Comparison of ENCODE assay signal across 17 mouse cellular contexts in the genomic region with DNA sequence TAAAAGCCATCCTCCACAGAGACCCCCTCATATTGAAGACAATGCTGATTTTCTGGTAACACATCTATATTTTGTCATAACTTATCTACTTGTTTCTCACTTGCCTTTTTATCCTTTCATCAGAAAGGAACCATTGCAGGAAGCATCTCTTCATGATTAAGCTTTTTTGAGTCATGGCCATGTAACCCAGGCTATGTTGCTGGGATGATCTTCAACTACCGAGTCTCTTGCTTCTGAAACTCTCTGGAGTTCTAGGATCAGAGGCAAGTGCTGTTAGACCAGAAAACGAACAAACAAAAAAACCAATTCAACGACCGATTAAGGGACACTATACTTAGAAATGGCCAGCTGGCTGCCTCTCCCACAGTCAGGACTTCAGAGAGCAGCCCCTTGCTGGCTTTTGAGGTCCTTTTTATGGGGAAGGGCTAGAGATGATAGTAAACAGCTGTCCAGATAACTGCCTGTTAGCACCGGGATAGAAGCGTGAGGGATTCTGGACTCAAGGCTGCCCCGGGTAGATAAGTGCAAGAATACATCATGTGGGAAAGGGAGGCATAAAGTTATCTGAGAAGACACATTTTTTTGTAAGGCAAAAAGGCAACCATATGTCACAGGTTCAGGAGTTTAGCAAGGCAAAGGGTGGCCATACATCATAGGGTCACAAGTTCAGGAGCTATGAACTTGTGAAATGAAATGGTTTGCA. TPM values are rescaled to one million over a fixed set of nuclear protein-coding genes. Genes with fewer than 3 reads are reported as not detected.
DNase-seq lines count a peak whose midpoint lies in the region; ATAC-seq and TF ChIP-seq lines count a peak whose summit lies in the region.
"Had no signal": no experiment of that assay in that cellular context is flagged by ENCODE, and none has a peak within 500 bp of the region (broad histone marks: within the 10 kb centered on the region; RNA-seq: fewer than 3 reads in every experiment).

No protein-coding gene starts in this region.

- no peaks in the 10 kb centered on the region for H3K27me3 ChIP-seq in heart, embryonic 11.5 days (ENCODE audit: control insufficient read depth, insufficient read depth, low read length)
- H3K27me3 ChIP-seq in lung, embryonic 16.5 days (ENCODE audit: control insufficient read depth, insufficient read depth, low read depth, low read length) = no peaks in the 10 kb centered on the region
- H3K27me3 ChIP-seq in liver, embryonic 14.5 days (ENCODE audit: control insufficient read depth, insufficient read depth, low read length) = no peaks in the 10 kb centered on the region
- H3K27me3 ChIP-seq: embryonic facial prominence, embryonic 12.5 days; limb, embryonic 15.5 days had no signal

- peak; percentile 98 for TF ChIP-seq EP300 in liver, embryonic 14.5 days (IDR thresholded peaks at IDR 0.05; ENCODE audit: low read depth)

- peak overlapping the region; percentile 48 for H3K4me2 ChIP-seq in heart, embryonic 11.5 days
- H3K4me2 ChIP-seq in lung, embryonic 16.5 days (ENCODE audit: low read depth, low read length) = no peak overlapping the region
- H3K4me2 ChIP-seq in liver, embryonic 14.5 days (ENCODE audit: low read depth) = peak overlapping the region; percentile 81
- H3K4me2 ChIP-seq: embryonic facial prominence, embryonic 12.5 days; limb, embryonic 15.5 days; midbrain, embryonic 11.5 days had no signal

- peak overlapping the region; percentile 63 for H3K27ac ChIP-seq in heart, embryonic 11.5 days (ENCODE audit: low read depth, low read length)
- H3K27ac ChIP-seq in lung, embryonic 16.5 days (ENCODE audit: low read length) = no peak overlapping the region
- peak overlapping the region; percentile 99 for H3K27ac ChIP-seq in liver, embryonic 14.5 days
- H3K27ac ChIP-seq: embryonic facial prominence, embryonic 12.5 days; limb, embryonic 15.5 days had no signal

- ATAC-seq in heart, embryonic 11.5 days (replicated peaks; ENCODE audit: insufficient number of reproducible peaks, low FRiP score, low TSS enrichment) = peak; percentile 84
- ATAC-seq in lung, embryonic 16.5 days (ENCODE audit: low read depth) = 0 out of 2 replicates have a peak, but pooled peaks have one; percentile 15
- ATAC-seq in liver, embryonic 14.5 days (ENCODE audit: insufficient read depth) = peak; percentile 98
- ATAC-seq: forebrain, embryonic 16.5 days had no signal

- DNase-seq in heart, postnatal 25 days (ENCODE audit: low spot score) = no peak
- DNase-seq in lung, postnatal 4 days = no peak
- DNase-seq in liver, embryonic 14.5 days (ENCODE audit: low read depth in 3 of 3, low spot score in 3 of 3) = peak; percentile 89 to 92 (median 91)
- no peak for DNase-seq in frontal cortex, postnatal 10 days (ENCODE audit: low spot score in 2 of 2)
- DNase-seq in urinary bladder, postnatal 36 days (ENCODE audit: low spot score in 2 of 2) = no peak
- DNase-seq in urinary bladder, postnatal 4 days (ENCODE audit: low spot score in 2 of 2) = no peak
- DNase-seq: B cell, adult 2 months; cerebellum, adult 11 months had no signal

- H3K9me3 ChIP-seq in heart, embryonic 11.5 days (replicated peaks; ENCODE audit: control insufficient read depth, low read length) = no peaks in the 10 kb centered on the region
- H3K9me3 ChIP-seq in lung, embryonic 16.5 days (ENCODE audit: control insufficient read depth, low read length) = no peaks in the 10 kb centered on the region; the same call in 1 of the 2 replicates
- peaks cover 4% of the 10 kb centered on the region; the same call in 1 of the 2 replicates for H3K9me3 ChIP-seq in liver, embryonic 14.5 days (ENCODE audit: control insufficient read depth, low read length)
- H3K9me3 ChIP-seq: limb, embryonic 15.5 days had no signal

- no peaks in the 10 kb centered on the region for H3K36me3 ChIP-seq in heart, embryonic 11.5 days (ENCODE audit: control insufficient read depth, insufficient read depth, low read length)
- no peaks in the 10 kb centered on the region for H3K36me3 ChIP-seq in lung, embryonic 16.5 days (ENCODE audit: control insufficient read depth, insufficient read depth, low read length)
- H3K36me3 ChIP-seq in liver, embryonic 14.5 days (replicated peaks; ENCODE audit: control insufficient read depth, insufficient read depth, low read depth) = no peaks in the 10 kb centered on the region
- H3K36me3 ChIP-seq: embryonic facial prominence, embryonic 12.5 days; limb, embryonic 15.5 days had no signal

- no peak for TF ChIP-seq CTCF in liver, embryonic 14.5 days (IDR thresholded peaks at IDR 0.05; ENCODE audit: low read depth)

- H3K4me3 ChIP-seq in heart, embryonic 11.5 days (ENCODE audit: low read depth, low read length) = peak overlapping the region; percentile 6; the same call in 1 of the 2 replicates
- no peak overlapping the region for H3K4me3 ChIP-seq in lung, embryonic 16.5 days (ENCODE audit: low read length)
- peak overlapping the region; percentile 53 to 65 for H3K4me3 ChIP-seq in liver, embryonic 14.5 days (ENCODE audit: insufficient read depth in 1 of 2, low read depth in 2 of 2, low read length in 2 of 2)
- H3K4me3 ChIP-seq: embryonic facial prominence, embryonic 12.5 days; limb, embryonic 15.5 days had no signal

- 35% methylated on average over 7 of the region's 7 CpGs for WGBS in heart, embryonic 11.5 days (ENCODE audit: insufficient replicate concordance)
- 59% methylated on average over 7 of the region's 7 CpGs for WGBS in lung, embryonic 16.5 days
- WGBS in liver, embryonic 14.5 days (ENCODE audit: insufficient replicate concordance) = 10% methylated on average over 7 of the region's 7 CpGs

- no peak overlapping the region for H3K9ac ChIP-seq in heart, embryonic 11.5 days (ENCODE audit: low read depth, low read length)
- H3K9ac ChIP-seq in lung, embryonic 16.5 days (ENCODE audit: low read length) = no peak overlapping the region
- H3K9ac ChIP-seq in liver, embryonic 14.5 days (replicated peaks) = peak overlapping the region; percentile 75
- H3K9ac ChIP-seq: embryonic facial prominence, embryonic 12.5 days; limb, embryonic 15.5 days had no signal

- intact Hi-C loops in heart, postnatal 25 days (cut with DNase I) = no loop called here

- H3K4me1 ChIP-seq in heart, embryonic 11.5 days (ENCODE audit: control insufficient read depth, insufficient read depth, low read length) = no peaks in the 10 kb centered on the region
- no peaks in the 10 kb centered on the region for H3K4me1 ChIP-seq in lung, embryonic 16.5 days (replicated peaks; ENCODE audit: control insufficient read depth, insufficient read depth, low read length)
- H3K4me1 ChIP-seq in liver, embryonic 14.5 days (replicated peaks; ENCODE audit: control insufficient read depth in 2 of 2, insufficient read depth in 2 of 2, low read length in 1 of 2) = peaks cover 20 to 21% of the 10 kb centered on the region in 2 experiments
- H3K4me1 ChIP-seq: embryonic facial prominence, embryonic 12.5 days; limb, embryonic 15.5 days had no signal

RNA-seq across cellular contexts. Expression of gene Msmb, which starts 4.1 kb away (rescaled TPM):
- not detected in 2 replicates for polyA plus RNA-seq in heart, embryonic 11.5 days (2014; fragmentation: Nextera tagmentation; extraction: Ambion mirVana)
- total RNA-seq in heart, postnatal 25 days (2021) = not detected
- polyA plus RNA-seq in lung, embryonic 16.5 days (2015; fragmentation: Nextera tagmentation; extraction: Ambion mirVana) = not detected in 2 replicates
- 0.13 and 0.19 TPM in 2 replicates for polyA plus RNA-seq in liver, embryonic 14.5 days (2012; rRNA removed)
- polyA plus RNA-seq in liver, embryonic 14.5 days (2014; fragmentation: Nextera tagmentation; extraction: Ambion mirVana) = 0.33 and 0.38 TPM in 2 replicates
- total RNA-seq: adrenal gland, adult 18-20 months; gastrocnemius, postnatal 4 days; layer of hippocampus, postnatal 10 days had no signal
- polyA plus RNA-seq: embryonic facial prominence, embryonic 12.5 days; forebrain, embryonic 16.5 days; limb, embryonic 15.5 days; midbrain, embryonic 11.5 days had no signal

RNA-seq across cellular contexts. Expression of gene Ncoa4, which starts 13.7 kb away (rescaled TPM):
- 145 and 157 TPM in 2 replicates for polyA plus RNA-seq in heart, embryonic 11.5 days (2014; fragmentation: Nextera tagmentation; extraction: Ambion mirVana)
- total RNA-seq in heart, postnatal 25 days (2021) = 100 to 1,000 TPM; 126 TPM
- polyA plus RNA-seq in lung, embryonic 16.5 days (2015; fragmentation: Nextera tagmentation; extraction: Ambion mirVana) = 106 and 108 TPM in 2 replicates
- 80.7 and 117 TPM in 2 replicates for polyA plus RNA-seq in liver, embryonic 14.5 days (2012; rRNA removed)
- polyA plus RNA-seq in liver, embryonic 14.5 days (2014; fragmentation: Nextera tagmentation; extraction: Ambion mirVana) = 353 and 363 TPM in 2 replicates

RNA-seq across cellular contexts. Expression of gene Timm23, which starts 55.7 kb away (rescaled TPM):
- polyA plus RNA-seq in heart, embryonic 11.5 days (2014; fragmentation: Nextera tagmentation; extraction: Ambion mirVana) = 322 and 324 TPM in 2 replicates
- 100 to 1,000 TPM; 209 to 233 TPM for total RNA-seq in heart, postnatal 25 days (2021)
- polyA plus RNA-seq in lung, embryonic 16.5 days (2015; fragmentation: Nextera tagmentation; extraction: Ambion mirVana) = 208 and 224 TPM in 2 replicates
- 75.8 and 90.5 TPM in 2 replicates for polyA plus RNA-seq in liver, embryonic 14.5 days (2012; rRNA removed)
- 196 and 199 TPM in 2 replicates for polyA plus RNA-seq in liver, embryonic 14.5 days (2014; fragmentation: Nextera tagmentation; extraction: Ambion mirVana)

RNA-seq across cellular contexts. Expression of gene Parg, which starts 55.8 kb away (rescaled TPM):
- 33.4 and 36.7 TPM in 2 replicates for polyA plus RNA-seq in heart, embryonic 11.5 days (2014; fragmentation: Nextera tagmentation; extraction: Ambion mirVana)
- 10 to 100 TPM; 21.7 to 22.1 TPM for total RNA-seq in heart, postnatal 25 days (2021)
- polyA plus RNA-seq in lung, embryonic 16.5 days (2015; fragmentation: Nextera tagmentation; extraction: Ambion mirVana) = 29.9 and 32.9 TPM in 2 replicates
- 4.4 and 6.0 TPM in 2 replicates for polyA plus RNA-seq in liver, embryonic 14.5 days (2012; rRNA removed)
- polyA plus RNA-seq in liver, embryonic 14.5 days (2014; fragmentation: Nextera tagmentation; extraction: Ambion mirVana) = 12.6 and 17.0 TPM in 2 replicates

Comparison
In these comparisons a context has a peak if more than half of its experiments do, and no peak if none do; other contexts are left out.
1. ATAC-seq: peak in every context shown above with its lines; median percentile 98 in liver, embryonic 14.5 days; 84 in heart, embryonic 11.5 days; 15 in lung, embryonic 16.5 days.
2. DNase-seq: peak in liver, embryonic 14.5 days (3 of 3); none in heart, postnatal 25 days (single experiment), lung, postnatal 4 days (0 of 2), frontal cortex, postnatal 10 days (0 of 2), urinary bladder, postnatal 36 days (0 of 2) and urinary bladder, postnatal 4 days (0 of 2).